Mouse (Mus musculus) MEL (cell line): ENCODE data around the gene Cntrl. TPM values are rescaled to one million over a fixed set of nuclear protein-coding genes. Genes with fewer than 3 reads are reported as not detected.

Source experiments
- DNase-seq: peaks from one replicate; pipeline ENCODE4 v3.0.0; 2011; ENCODE audit warnings: low read depth, low spot score
- H3K27ac ChIP-seq: 2 replicates; pipeline ENCODE4 v1.5.1; 2012; ENCODE audit warnings: low read depth, mild to moderate bottlenecking, control low read depth, low read length, moderate library complexity; ENCODE audit not compliant: control insufficient read depth
- H3K27me3 ChIP-seq, 2 experiments: fragments of 150-350 bp in 1 of 2; sonication (generic) in 1 of 2; 2 replicates each; pipeline ENCODE4 v1.6.1; 2012; ENCODE audit warnings: low read length in 2 of 2, mild to moderate bottlenecking in 2 of 2, improper control_type of control experiment in 1 of 2, moderate library complexity in 1 of 2; ENCODE audit not compliant: insufficient read depth in 2 of 2, control insufficient read depth in 1 of 2
- H3K36me3 ChIP-seq, 2 experiments: 2 replicates each; pipeline ENCODE4 v1.6.1; 2012 to 2014; ENCODE audit warnings: low read length in 2 of 2, improper control_type of control experiment in 1 of 2, inconsistent platforms in 1 of 2, mild to moderate bottlenecking in 1 of 2; ENCODE audit not compliant: insufficient read depth in 2 of 2, control insufficient read depth in 1 of 2
- H3K4me1 ChIP-seq, 2 experiments: fragments of 150-350 bp in 1 of 2; sonication (generic) in 1 of 2; 2 replicates each; pipeline ENCODE4 v1.6.1; 2012; ENCODE audit warnings: low read length in 2 of 2, improper control_type of control experiment in 1 of 2, mild to moderate bottlenecking in 1 of 2; ENCODE audit not compliant: insufficient read depth in 2 of 2, control insufficient read depth in 1 of 2
- H3K4me3 ChIP-seq, 2 experiments: fragments of 150-350 bp in 1 of 2; sonication (generic) in 1 of 2; 2 replicates each; pipeline ENCODE4 v1.5.1; 2012; ENCODE audit warnings: low read depth in 2 of 2, low read length in 2 of 2, mild to moderate bottlenecking in 2 of 2, moderate library complexity in 2 of 2, control low read depth in 1 of 2, improper control_type of control experiment in 1 of 2; ENCODE audit not compliant: control insufficient read depth in 1 of 2, insufficient read depth in 1 of 2
- H3K79me2 ChIP-seq: 2 replicates; pipeline ENCODE4 v1.6.1; 2012; ENCODE audit warnings: mild to moderate bottlenecking, low read length, moderate library complexity; ENCODE audit not compliant: control insufficient read depth, poor library complexity, insufficient read depth
- H3K9ac ChIP-seq: 2 replicates; pipeline ENCODE4 v1.6.1; 2012; ENCODE audit warnings: low read depth, mild to moderate bottlenecking, control low read depth, low read length, moderate library complexity; ENCODE audit not compliant: control insufficient read depth, poor library complexity, severe bottlenecking
- H3K9me3 ChIP-seq: fragments of 150-350 bp; sonication (generic); replicated peaks from 2 replicates; pipeline ENCODE4 v1.6.1; 2012; ENCODE audit warnings: mild to moderate bottlenecking, low read length, improper control_type of control experiment, moderate library complexity; ENCODE audit not compliant: insufficient read depth
- CHD1 ChIP-seq: IDR thresholded peaks from 2 replicates; pipeline ENCODE4 v1.6.1; 2012; ENCODE audit warnings: low read depth, mild to moderate bottlenecking, inconsistent platforms, low read length, improper control_type of control experiment
- E2F4 ChIP-seq: IDR thresholded peaks from 2 replicates; pipeline ENCODE4 v1.6.1; 2011; ENCODE audit warnings: low read depth, low read length, improper control_type of control experiment, borderline replicate concordance
- ELF1 ChIP-seq: IDR thresholded peaks from 2 replicates; pipeline ENCODE4 v1.6.1; 2014; ENCODE audit warnings: low read depth, mild to moderate bottlenecking, inconsistent platforms, low read length, improper control_type of control experiment, moderate library complexity
- EP300 ChIP-seq, 2 experiments: IDR thresholded peaks; 2 replicates each; pipeline ENCODE4 v1.6.1; 2011; ENCODE audit warnings: improper control_type of control experiment in 2 of 2, low read length in 2 of 2, low read depth in 1 of 2, mild to moderate bottlenecking in 1 of 2
- ETS1 ChIP-seq: IDR thresholded peaks from 2 replicates; pipeline ENCODE4 v1.6.1; 2012; ENCODE audit warnings: low read depth, mild to moderate bottlenecking, inconsistent platforms, low read length, improper control_type of control experiment, moderate library complexity
- GATA1 ChIP-seq: IDR thresholded peaks from 2 replicates; pipeline ENCODE4 v1.6.1; 2011; ENCODE audit warnings: low read depth, low read length, improper control_type of control experiment
- JUND ChIP-seq: IDR thresholded peaks from 2 replicates; pipeline ENCODE4 v1.6.1; 2011; ENCODE audit warnings: low read depth, mild to moderate bottlenecking, improper control_type of control experiment, low read length
- KAT2A ChIP-seq: conservative IDR thresholded peaks from 2 replicates; pipeline ENCODE4 v1.6.1; 2012; ENCODE audit warnings: low read depth, low read length, improper control_type of control experiment, inconsistent platforms
- MAFK ChIP-seq: IDR thresholded peaks from 2 replicates; pipeline ENCODE4 v1.6.1; 2011; ENCODE audit warnings: low read depth, mild to moderate bottlenecking, low read length, improper control_type of control experiment, borderline replicate concordance
- MAZ ChIP-seq: IDR thresholded peaks from 2 replicates; pipeline ENCODE4 v1.6.1; 2012; ENCODE audit warnings: low read depth, mild to moderate bottlenecking, inconsistent platforms, low read length, improper control_type of control experiment
- MEF2A ChIP-seq: IDR thresholded peaks from 2 replicates; pipeline ENCODE4 v1.6.1; 2014; ENCODE audit warnings: low read depth, mild to moderate bottlenecking, inconsistent platforms, low read length, improper control_type of control experiment; ENCODE audit not compliant: poor library complexity, insufficient replicate concordance, severe bottlenecking; ENCODE audit errors: extremely low read depth
- MYB ChIP-seq: IDR thresholded peaks from 2 replicates; pipeline ENCODE4 v1.6.1; 2011; ENCODE audit warnings: mild to moderate bottlenecking, low read depth, low read length, improper control_type of control experiment
- NELFE ChIP-seq: IDR thresholded peaks from 2 replicates; pipeline ENCODE4 v1.6.1; 2011; ENCODE audit warnings: low read depth, low read length, improper control_type of control experiment
- RAD21 ChIP-seq: IDR thresholded peaks from 2 replicates; pipeline ENCODE4 v1.6.1; 2011; ENCODE audit warnings: mild to moderate bottlenecking, low read depth, low read length, improper control_type of control experiment
- SIN3A ChIP-seq: IDR thresholded peaks from 2 replicates; pipeline ENCODE4 v1.6.1; 2012; ENCODE audit warnings: low read length, improper control_type of control experiment, inconsistent platforms
- SMC3 ChIP-seq: IDR thresholded peaks from 2 replicates; pipeline ENCODE4 v1.6.1; 2011; ENCODE audit warnings: low read depth, low read length, improper control_type of control experiment
- UBTF ChIP-seq: IDR thresholded peaks from 2 replicates; pipeline ENCODE4 v1.6.1; 2012; ENCODE audit warnings: low read depth, mild to moderate bottlenecking, inconsistent platforms, low read length, improper control_type of control experiment, moderate library complexity, borderline replicate concordance; ENCODE audit not compliant: insufficient read depth
- USF2 ChIP-seq, 2 experiments: IDR thresholded peaks; 2 replicates each; pipeline ENCODE4 v1.6.1; 2011 to 2012; ENCODE audit warnings: improper control_type of control experiment in 2 of 2, low read length in 2 of 2, borderline replicate concordance in 1 of 2, inconsistent platforms in 1 of 2, low read depth in 1 of 2, mild to moderate bottlenecking in 1 of 2; ENCODE audit not compliant: insufficient read depth in 1 of 2
- ZMIZ1 ChIP-seq: IDR thresholded peaks from 2 replicates; pipeline ENCODE4 v1.6.1; 2012; ENCODE audit warnings: low read depth, mild to moderate bottlenecking, inconsistent platforms, low read length, improper control_type of control experiment, moderate library complexity
- ZNF384 ChIP-seq: IDR thresholded peaks from 2 replicates; pipeline ENCODE4 v1.6.1; 2012; ENCODE audit warnings: low read depth, mild to moderate bottlenecking, inconsistent platforms, low read length, improper control_type of control experiment
- polyA plus RNA-seq, 2 experiments: library from polyadenylated mRNA; stranded (reverse) in 1 of 2; unstranded in 1 of 2; fragments of >175 nt in 1 of 2; fragments of >200 nt in 1 of 2; gene quantifications; 2 replicates each; pipeline versions ENCODE4 v1.2.1 to v1.2.4; 2012; ENCODE audit warnings: low replicate concordance in 2 of 2, low read depth in 1 of 2; ENCODE audit not compliant: insufficient read length in 2 of 2, insufficient read depth in 1 of 2, missing spikeins in 1 of 2
- total RNA-seq: library from RNA; depleted of rRNA; stranded (reverse); fragments of 300-350 nt; gene quantifications from 2 replicates; pipeline ENCODE4 v1.2.3, GENCODE M21; 2012

The Cntrl gene
- total and polyA plus RNA-seq, 3 experiments, result 17.0 to 24.0 TPM; not detected in 1

DNA sequence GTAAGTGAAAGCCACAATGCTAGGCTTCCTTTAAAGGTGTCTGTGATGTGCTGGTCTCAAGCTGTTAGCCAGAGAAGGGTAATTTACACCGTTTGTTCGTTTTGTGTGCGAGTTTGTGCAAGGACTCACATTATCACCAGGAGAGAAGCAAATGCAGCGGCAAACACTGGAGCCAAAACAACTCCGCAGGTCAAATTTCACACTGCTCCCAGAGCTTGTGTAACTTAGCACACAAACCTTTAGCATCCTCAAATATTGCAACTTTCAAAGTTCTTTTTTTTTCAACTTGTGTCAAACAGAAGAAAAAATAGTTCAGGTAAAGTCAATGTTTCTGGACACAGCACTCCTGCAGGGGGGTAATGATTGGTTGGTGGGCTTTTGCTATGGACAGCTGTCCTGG is 5.7 kb upstream of the Cntrl start:
- Histone ChIP-seq H3K9me3 (no peaks in the 10 kb centered on the region), H3K27ac (no peak overlapping the region), H3K27me3 (no peaks in the 10 kb centered on the region), H3K36me3 (peaks cover 0 to 5% of the 10 kb centered on the region in 2 experiments; a peak in 1 of 4 replicates), H3K9ac (no peak overlapping the region), H3K4me1 (peaks cover 0 to 3% of the 10 kb centered on the region in 2 experiments; a peak in 1 of 4 replicates), H3K79me2 (no peaks in the 10 kb centered on the region), H3K4me3 (no peak overlapping the region)
- no peak for DNase-seq
- no peak for TF ChIP-seq MYB
- no peak for TF ChIP-seq NELFE
- TF ChIP-seq E2F4, result no peak
- no peak for TF ChIP-seq SMC3
- no peak for TF ChIP-seq ZNF384
- no peak for TF ChIP-seq CHD1
- TF ChIP-seq KAT2A, result no peak
- TF ChIP-seq GATA1, result no peak
- no peak for TF ChIP-seq MAFK
- TF ChIP-seq MAZ, result no peak
- TF ChIP-seq ELF1, result no peak
- no peak for TF ChIP-seq SIN3A
- no peak for TF ChIP-seq JUND
- TF ChIP-seq MEF2A, result no peak
- no peak for TF ChIP-seq USF2 (IDR thresholded peaks at IDR 0.05; ENCODE audit: borderline replicate concordance in 1 of 2, insufficient read depth in 1 of 2, low read depth in 1 of 2, low read length in 2 of 2)
- TF ChIP-seq ETS1, result no peak
- no peak for TF ChIP-seq UBTF
- no peak for TF ChIP-seq RAD21
- TF ChIP-seq, all 39 proteins: peak for 0

DNA sequence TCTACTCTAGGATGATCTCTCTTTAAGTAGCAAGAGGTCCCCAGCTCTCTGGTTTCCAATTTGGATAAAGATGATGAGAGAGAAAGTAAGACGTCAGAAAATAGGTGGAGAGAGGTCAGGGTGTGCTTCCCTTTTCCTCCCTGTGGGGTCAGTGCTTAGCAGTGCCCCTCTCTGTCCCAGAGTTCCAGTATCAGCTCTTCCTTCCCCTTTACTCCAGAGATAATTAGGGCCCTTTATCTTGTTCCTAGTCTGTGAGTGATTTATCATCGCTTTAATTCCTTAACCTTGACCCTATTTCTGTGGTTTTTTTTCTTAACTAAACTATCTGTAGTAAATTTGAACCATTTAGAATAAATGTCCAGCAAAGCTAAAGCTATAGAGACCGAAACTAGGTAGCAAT is 4.4 kb upstream of the Cntrl start:
- H3K4me3 ChIP-seq, result no peak overlapping the region
- peaks cover 0 to 3% of the 10 kb centered on the region in 2 experiments; a peak in 1 of 4 replicates for H3K4me1 ChIP-seq
- no peaks in the 10 kb centered on the region for H3K79me2 ChIP-seq
- H3K9ac ChIP-seq, result no peak overlapping the region
- peaks cover 0 to 5% of the 10 kb centered on the region in 2 experiments; a peak in 1 of 4 replicates for H3K36me3 ChIP-seq
- H3K9me3 ChIP-seq, result no peaks in the 10 kb centered on the region
- H3K27me3 ChIP-seq, result no peaks in the 10 kb centered on the region
- TF ChIP-seq GATA1 (0 out of 2 replicates have a peak, but pooled peaks have one; percentile 54), MAFK (no peak), EP300 (IDR thresholded peaks at IDR 0.05; ENCODE audit: low read depth in 1 of 2, low read length in 2 of 2) (0 out of 4 replicates have a peak, but pooled peaks of 1 of the 2 experiments have one; percentile 9), ZMIZ1 (no peak)
- no peak overlapping the region for H3K27ac ChIP-seq
- peak; percentile 9 for DNase-seq
